Mouse (Mus musculus) cerebellum, adult 2 months (tissue): ENCODE results near the gene Sim1. TPM values are rescaled to one million over a fixed set of nuclear protein-coding genes. Genes with fewer than 3 reads are reported as not detected.
A peak's percentile ranks its signal among the peaks of the same experiment; 100 is the strongest.

Experiments
- DNase-seq, 2 experiments: peaks; one replicate each; pipeline ENCODE4 v3.0.0; 2021
- H3K27ac ChIP-seq: fragments of 200-500 bp; 2 replicates; pipeline ENCODE4 v1.5.1; 2012; ENCODE audit warnings: low read length, control low read depth, inconsistent platforms; ENCODE audit not compliant: insufficient read depth
- H3K27me3 ChIP-seq: fragments of 200-500 bp; 2 replicates; pipeline ENCODE4 v1.6.1; 2012; ENCODE audit warnings: inconsistent platforms, mild to moderate bottlenecking, low read length, moderate library complexity; ENCODE audit not compliant: control insufficient read depth, insufficient read depth
- H3K4me1 ChIP-seq: fragments of 200-500 bp; 2 replicates; pipeline ENCODE4 v1.6.1; 2011; ENCODE audit warnings: low read length; ENCODE audit not compliant: control insufficient read depth, insufficient read depth
- H3K4me3 ChIP-seq: fragments of 200-500 bp; replicated peaks from 2 replicates; pipeline ENCODE3; 2011; ENCODE audit warnings: mild to moderate bottlenecking, low read depth, low read length, control low read depth; ENCODE audit not compliant: insufficient read depth
- CTCF ChIP-seq: fragments of 200-500 bp; IDR thresholded peaks from 2 replicates; pipeline ENCODE4 v1.5.1; 2011; ENCODE audit warnings: low read depth, mild to moderate bottlenecking, control low read depth, low read length, moderate library complexity, borderline replicate concordance; ENCODE audit not compliant: insufficient read depth
- POLR2A ChIP-seq: fragments of 200-500 bp; IDR thresholded peaks from 2 replicates; pipeline ENCODE4 v1.6.1; 2011; ENCODE audit warnings: low read length, control low read depth, borderline replicate concordance; ENCODE audit not compliant: insufficient read depth
- WGBS: fragments of 180-500 bp; shearing (Covaris S2); methylation state at CpG from one replicate; pipeline ENCODE4 v1.1.7; 2018; 5-methylcytosine and 5-hydroxymethylcytosine counted together
- polyA plus RNA-seq: library from polyadenylated mRNA; depleted of rRNA; stranded (reverse); fragments of >200 nt; gene quantifications from 2 replicates; pipeline ENCODE4 v1.2.3, GENCODE M21; 2012

Gene Sim1
- polyA plus RNA-seq, 1 experiment, result not detected

- 5% methylated on average over 32 of the region's 32 CpGs for WGBS
- H3K4me3 ChIP-seq, result no peak overlapping the region
Measured at GRCm38 (mm10) chr10:50897530-50898471, 3.2 kb downstream of the Sim1 start.

GRCm38 (mm10) chr10:50898621-50899020 is 4.1 kb downstream of the Sim1 start:
- H3K27ac ChIP-seq, result no peak overlapping the region
- peaks cover 27% of the 10 kb centered on the region; the same call in 1 of the 2 replicates for H3K27me3 ChIP-seq
- no peak overlapping the region for H3K4me3 ChIP-seq
- TF ChIP-seq POLR2A (no peak), CTCF (no peak)
- H3K4me1 ChIP-seq, result no peaks in the 10 kb centered on the region; the same call in 1 of the 2 replicates
- 19% methylated on average over 2 of the region's 2 CpGs for WGBS
- DNase-seq, result no peak

More at GRCm38 (mm10) chr10:50897530-50898471, 3.2 kb downstream of the Sim1 start:
- H3K4me1 ChIP-seq, result no peaks in the 10 kb centered on the region; the same call in 1 of the 2 replicates
- peaks cover 27% of the 10 kb centered on the region; the same call in 1 of the 2 replicates for H3K27me3 ChIP-seq
- DNase-seq, result peak in 1 of 2 experiments; percentile 21
- TF ChIP-seq POLR2A (no peak), CTCF (no peak)
- no peak overlapping the region for H3K27ac ChIP-seq

- no peak for TF ChIP-seq CTCF
- no peak for TF ChIP-seq POLR2A
- no peak overlapping the region for H3K4me3 ChIP-seq
- H3K27me3 ChIP-seq, result peaks cover 33% of the 10 kb centered on the region; the same call in 1 of the 2 replicates
- no peaks in the 10 kb centered on the region for H3K4me1 ChIP-seq
- DNase-seq, result no peak
- WGBS, result 5% methylated on average over 21 of the region's 21 CpGs
- H3K27ac ChIP-seq, result no peak overlapping the region
Measured at GRCm38 (mm10) chr10:50899846-50900745, 5.5 kb downstream of the Sim1 start.

- H3K4me3 ChIP-seq, result no peak overlapping the region
- 3% methylated on average over 42 of the region's 42 CpGs for WGBS
- TF ChIP-seq POLR2A, result no peak
- DNase-seq, result peak in 1 of 2 experiments; percentile 16
- no peak overlapping the region for H3K27ac ChIP-seq
- H3K27me3 ChIP-seq, result peaks cover 30% of the 10 kb centered on the region; the same call in 1 of the 2 replicates
- no peaks in the 10 kb centered on the region for H3K4me1 ChIP-seq
Measured at GRCm38 (mm10) chr10:50900746-50901600, 6.4 kb downstream of the Sim1 start.

GRCm38 (mm10) chr10:50901601-50902475 is 7.3 kb downstream of the Sim1 start:
- H3K4me1 ChIP-seq, result no peaks in the 10 kb centered on the region
- H3K4me3 ChIP-seq, result no peak overlapping the region
- DNase-seq, result peak in 1 of 2 experiments; percentile 14
- no peak overlapping the region for H3K27ac ChIP-seq
- H3K27me3 ChIP-seq, result peaks cover 28% of the 10 kb centered on the region; the same call in 1 of the 2 replicates
- 6% methylated on average over 19 of the region's 19 CpGs for WGBS
- TF ChIP-seq POLR2A (no peak), CTCF (no peak)
